Mouse (Mus musculus): Measurements from ENCODE around the gene Slc44a5.

DNA sequence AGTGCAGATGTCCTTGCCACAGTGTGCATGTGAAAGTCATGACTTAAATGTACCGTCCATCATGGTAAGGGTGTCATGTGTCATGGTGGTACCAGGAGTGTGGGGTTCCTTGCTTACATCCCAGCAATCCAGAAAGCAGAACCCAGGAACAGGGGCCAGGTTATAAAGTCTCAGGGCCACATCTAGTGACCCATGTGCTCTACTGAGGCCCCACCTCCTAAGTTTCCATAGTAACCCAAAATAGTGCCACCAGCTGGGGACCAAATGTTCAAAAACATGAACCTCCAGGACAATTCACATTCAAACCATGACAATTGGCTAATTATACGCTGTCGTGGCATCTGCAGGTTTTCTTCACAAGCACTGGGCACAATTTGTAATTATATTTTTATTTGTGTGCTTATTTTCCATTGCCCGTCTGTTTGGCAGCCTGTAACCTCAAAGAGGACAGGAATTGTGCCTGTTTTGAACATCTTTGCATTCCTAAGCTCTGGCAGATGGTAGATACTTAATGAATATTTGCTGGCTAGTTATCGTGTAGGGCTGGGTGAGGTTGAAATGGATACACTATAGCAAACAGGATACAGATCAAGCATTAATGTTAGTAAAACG lies 145.9 kb downstream of the Slc44a5 start:
- TF ChIP-seq CTCF (IDR thresholded peaks at IDR 0.05; ENCODE audit: low read depth) = no peak
- TF ChIP-seq EP300 (optimal IDR thresholded peaks at IDR 0.05) = no peak
